Mouse (Mus musculus) spleen, adult 10 weeks (tissue): Measurements from ENCODE around the gene Olfr1467. TPM values are rescaled to one million over a fixed set of nuclear protein-coding genes. Genes with fewer than 3 reads are reported as not detected.

Experiments used
- polyA plus RNA-seq: library from polyadenylated mRNA; stranded (reverse); fragments of 350-450 nt; fragmentation: Illumina TruSeq; extraction: RNeasy Lipid Tissue Mini Kit (QIAGEN cat#74804); gene quantifications from one replicate; pipeline ENCODE4 v1.2.3, GENCODE M21; 2015; ENCODE audit warnings: low replicate concordance; ENCODE audit not compliant: insufficient read depth

Gene Olfr1467
- not detected for polyA plus RNA-seq

DNA sequence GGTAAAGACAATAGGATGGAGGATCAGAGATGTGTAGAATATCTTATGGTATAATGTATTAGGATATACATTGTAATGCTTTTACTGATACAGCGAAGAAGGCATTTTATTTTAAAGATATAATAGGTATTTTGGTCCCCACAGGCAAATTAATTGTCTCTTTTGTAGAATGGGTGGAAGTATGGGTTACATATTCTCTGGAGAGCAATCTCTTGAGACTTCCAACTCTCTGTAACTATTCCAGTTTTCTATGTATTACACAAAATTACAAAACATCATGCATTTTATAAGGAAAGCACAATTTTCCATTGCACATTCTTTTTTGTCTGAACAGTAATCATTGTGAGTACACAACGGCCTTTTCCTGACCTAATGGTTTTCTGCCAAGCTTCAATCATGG, at the start of gene Olfr1467:
Gene Olfr1467, plus strand, starts transcription at position 301 of the 400 bp plus-strand sequence.

DNA sequence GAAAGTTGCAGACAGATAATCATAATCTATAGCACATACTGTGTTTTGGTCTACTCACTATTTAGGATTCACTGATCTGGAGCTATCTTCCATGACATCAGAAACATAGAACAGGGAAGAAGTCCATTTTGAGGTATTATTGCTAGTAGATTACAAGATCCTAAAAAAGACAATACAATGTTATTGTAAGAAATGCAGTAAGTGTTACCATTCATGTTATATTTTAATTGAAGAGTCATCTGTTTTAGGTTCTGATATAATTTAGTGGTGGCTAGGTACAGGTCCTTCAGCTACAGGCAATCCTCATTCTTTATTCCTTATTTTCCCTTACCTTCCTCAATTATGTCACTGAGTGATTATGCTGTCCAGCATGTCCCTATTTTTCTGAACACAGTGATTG, 46.6 kb upstream of the Olfr1467 start, which contains the start of gene Olfr1465:
Gene Olfr1465, minus strand, starts transcription at position 101 of the 400 bp plus-strand sequence.

GRCm38 (mm10) chr19:13338562-13338961, 23.5 kb upstream of the Olfr1467 start, which contains the start of gene Olfr1466:
Gene Olfr1466 (plus strand): TSS chr19:13338862.

DNA sequence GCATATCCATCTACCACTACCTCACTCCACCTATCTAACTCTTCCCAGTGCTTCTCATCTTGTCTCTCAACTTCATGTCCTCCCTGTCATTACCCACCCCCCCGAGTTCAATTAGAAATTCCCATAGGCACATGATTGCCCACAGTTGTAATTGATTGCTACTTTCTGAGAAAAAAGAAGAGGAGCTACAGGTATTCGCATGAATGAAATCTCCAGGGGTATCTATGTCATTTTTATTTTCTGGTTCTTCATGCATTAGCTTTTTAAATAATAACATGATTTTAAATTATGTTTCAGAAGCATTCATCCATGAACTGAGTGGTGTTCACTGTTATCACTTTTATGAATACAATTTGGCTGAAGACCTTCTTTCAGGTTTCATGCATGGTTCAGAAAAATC, 45.5 kb downstream of the Olfr1467 start, which contains the start of gene Olfr1469:
Gene Olfr1469, plus strand, starts transcription at position 301 of the 400 bp plus-strand sequence.

Other genes starting within 250 kb of the Olfr1467 start
- gene Olfr1459, start 212.7 kb upstream of the Olfr1467 start, polyA plus RNA-seq, result not detected
- gene Olfr1461, start 199.2 kb upstream of the Olfr1467 start, polyA plus RNA-seq, result not detected
- gene Olfr1462, start 176.5 kb upstream of the Olfr1467 start, polyA plus RNA-seq, result not detected
- not detected for gene Olfr1463, start 130.9 kb upstream of the Olfr1467 start, polyA plus RNA-seq
- gene Olfr1465, start 46.7 kb upstream of the Olfr1467 start, polyA plus RNA-seq, result not detected
- not detected for gene Olfr1466, start 23.4 kb upstream of the Olfr1467 start, polyA plus RNA-seq
- gene Olfr1469, start 45.6 kb downstream of the Olfr1467 start, polyA plus RNA-seq, result not detected
- gene Olfr1471, start 81.2 kb downstream of the Olfr1467 start, polyA plus RNA-seq, result not detected
- gene Olfr1472, start 93.8 kb downstream of the Olfr1467 start, polyA plus RNA-seq, result not detected
- not detected for gene Olfr1474, start 107.3 kb downstream of the Olfr1467 start, polyA plus RNA-seq
- gene Olfr1475, start 118.0 kb downstream of the Olfr1467 start, polyA plus RNA-seq, result not detected
- not detected for gene Olfr1477, start 138.3 kb downstream of the Olfr1467 start, polyA plus RNA-seq
- gene Olfr1480, start 165.7 kb downstream of the Olfr1467 start, polyA plus RNA-seq, result not detected
- not detected for gene Olfr1484, start 221.3 kb downstream of the Olfr1467 start, polyA plus RNA-seq